Mouse (Mus musculus): ENCODE measurements around the gene Kit. TPM values are rescaled to one million over a fixed set of nuclear protein-coding genes. Genes with fewer than 3 reads are reported as not detected.

The Kit gene
- total RNA-seq (2014; rRNA removed) (31.8 and 36.3 TPM in 2 replicates), polyA plus RNA-seq (2015; fragmentation: Nextera tagmentation; extraction: Ambion mirVana) (17.8 and 24.8 TPM in 2 replicates)

- ATAC-seq, result peak; percentile 93
- Histone ChIP-seq H3K9ac (peak within 1 kb of the TSS; percentile 65), H3K36me3 (ENCODE audit: insufficient read depth) (no peaks in the 10 kb centered on the region), H3K4me1 (ENCODE audit: insufficient read depth) (no peaks in the 10 kb centered on the region), H3K9me3 (ENCODE audit: low read length) (no peaks in the 10 kb centered on the region), H3K27ac (ENCODE audit: low read depth, low read length) (peak within 1 kb of the TSS; percentile 59), H3K4me2 (ENCODE audit: low read depth) (peak within 1 kb of the TSS; percentile 100), H3K4me3 (ENCODE audit: low read depth, low read length) (peak within 1 kb of the TSS; percentile 60), H3K27me3 (ENCODE audit: insufficient read depth, low read length) (peaks cover 5% of the 10 kb centered on the region)
- TF ChIP-seq CTCF (IDR thresholded peaks at IDR 0.05; ENCODE audit: low read depth), result no peak; the same call in 1 of the 2 replicates
- WGBS, result 2% methylated on average over 64 of the region's 65 CpGs
- peak; percentile 84 for DNase-seq
These were observed at the start of gene Kit for GRCm38 (mm10) chr5:75574852-75575566. Gene Kit (plus strand): TSS chr5:75574916.

- Histone ChIP-seq H3K4me1 (ENCODE audit: insufficient read depth) (no peaks in the 10 kb centered on the region), H3K27ac (ENCODE audit: low read depth, low read length) (no peak overlapping the region), H3K9ac (no peak overlapping the region), H3K4me2 (ENCODE audit: low read depth) (no peak overlapping the region), H3K36me3 (ENCODE audit: insufficient read depth) (no peaks in the 10 kb centered on the region), H3K27me3 (ENCODE audit: insufficient read depth, low read length) (no peaks in the 10 kb centered on the region), H3K4me3 (ENCODE audit: low read depth, low read length) (no peak overlapping the region), H3K9me3 (ENCODE audit: low read length) (no peaks in the 10 kb centered on the region)
- ATAC-seq (no peak), DNase-seq (no peak)
- TF ChIP-seq CTCF (IDR thresholded peaks at IDR 0.05; ENCODE audit: low read depth), result no peak
- 82% methylated on average over 3 of the region's 3 CpGs for WGBS
These were observed 38.6 kb upstream of the Kit start for GRCm38 (mm10) chr5:75536156-75536555.

GRCm38 (mm10) chr5:75537717-75538116 lies 37.0 kb upstream of the Kit start:
- Histone ChIP-seq H3K9me3 (ENCODE audit: low read length) (no peaks in the 10 kb centered on the region), H3K4me2 (ENCODE audit: low read depth) (no peak overlapping the region), H3K9ac (no peak overlapping the region), H3K4me1 (ENCODE audit: insufficient read depth) (no peaks in the 10 kb centered on the region), H3K27ac (ENCODE audit: low read depth, low read length) (no peak overlapping the region), H3K4me3 (ENCODE audit: low read depth, low read length) (no peak overlapping the region), H3K27me3 (ENCODE audit: insufficient read depth, low read length) (no peaks in the 10 kb centered on the region), H3K36me3 (ENCODE audit: insufficient read depth) (no peaks in the 10 kb centered on the region)
- no peak for TF ChIP-seq CTCF (IDR thresholded peaks at IDR 0.05; ENCODE audit: low read depth)
- no peak for ATAC-seq
- 30% methylated on average over 4 of the region's 4 CpGs for WGBS
- DNase-seq, result no peak

GRCm38 (mm10) chr5:75538458-75538857 lies 36.3 kb upstream of the Kit start:
- 33% methylated on average over 4 of the region's 4 CpGs for WGBS
- no peak for ATAC-seq
- no peak overlapping the region for H3K27ac ChIP-seq (ENCODE audit: low read depth, low read length)
- H3K9ac ChIP-seq, result no peak overlapping the region
- no peak for DNase-seq
- no peaks in the 10 kb centered on the region for H3K9me3 ChIP-seq (ENCODE audit: low read length)
- no peaks in the 10 kb centered on the region for H3K27me3 ChIP-seq (ENCODE audit: insufficient read depth, low read length)
- H3K4me2 ChIP-seq (ENCODE audit: low read depth), result no peak overlapping the region
- H3K4me3 ChIP-seq (ENCODE audit: low read depth, low read length), result no peak overlapping the region
- no peaks in the 10 kb centered on the region for H3K4me1 ChIP-seq (ENCODE audit: insufficient read depth)
- no peak for TF ChIP-seq CTCF (IDR thresholded peaks at IDR 0.05; ENCODE audit: low read depth)
- H3K36me3 ChIP-seq (ENCODE audit: insufficient read depth), result no peaks in the 10 kb centered on the region

- H3K27ac ChIP-seq (ENCODE audit: low read depth, low read length), result no peak overlapping the region
- H3K9ac ChIP-seq, result no peak overlapping the region
- TF ChIP-seq CTCF (IDR thresholded peaks at IDR 0.05; ENCODE audit: low read depth), result no peak
- no peak overlapping the region for H3K4me2 ChIP-seq (ENCODE audit: low read depth)
- DNase-seq (no peak), ATAC-seq (no peak)
- WGBS, result 43% methylated on average over 6 of the region's 6 CpGs
- no peak overlapping the region for H3K4me3 ChIP-seq (ENCODE audit: low read depth, low read length)
- no peaks in the 10 kb centered on the region for H3K9me3 ChIP-seq (ENCODE audit: low read length)
- no peaks in the 10 kb centered on the region for H3K27me3 ChIP-seq (ENCODE audit: insufficient read depth, low read length)
- H3K36me3 ChIP-seq (ENCODE audit: insufficient read depth), result no peaks in the 10 kb centered on the region
- no peaks in the 10 kb centered on the region for H3K4me1 ChIP-seq (ENCODE audit: insufficient read depth)
These were observed 35.6 kb upstream of the Kit start for GRCm38 (mm10) chr5:75539098-75539497.

- Histone ChIP-seq H3K36me3 (ENCODE audit: insufficient read depth) (no peaks in the 10 kb centered on the region), H3K27me3 (ENCODE audit: insufficient read depth, low read length) (no peaks in the 10 kb centered on the region), H3K4me3 (ENCODE audit: low read depth, low read length) (no peak overlapping the region), H3K9me3 (ENCODE audit: low read length) (no peaks in the 10 kb centered on the region), H3K9ac (no peak overlapping the region), H3K27ac (ENCODE audit: low read depth, low read length) (no peak overlapping the region), H3K4me1 (ENCODE audit: insufficient read depth) (no peaks in the 10 kb centered on the region), H3K4me2 (ENCODE audit: low read depth) (no peak overlapping the region)
- ATAC-seq (no peak), DNase-seq (no peak)
- 85% methylated on average over 3 of the region's 3 CpGs for WGBS
- no peak for TF ChIP-seq CTCF (IDR thresholded peaks at IDR 0.05; ENCODE audit: low read depth)
These were observed 31.0 kb upstream of the Kit start for GRCm38 (mm10) chr5:75543757-75544156.

- DNase-seq, result no peak
These were observed 30.0 kb upstream of the Kit start for GRCm38 (mm10) chr5:75544472-75545264.

More at GRCm38 (mm10) chr5:75544472-75545264, 30.0 kb upstream of the Kit start:
- H3K4me1 ChIP-seq (ENCODE audit: insufficient read depth), result no peaks in the 10 kb centered on the region
- no peaks in the 10 kb centered on the region for H3K27me3 ChIP-seq (ENCODE audit: insufficient read depth, low read length)
- H3K4me2 ChIP-seq (ENCODE audit: low read depth), result no peak overlapping the region
- TF ChIP-seq CTCF (IDR thresholded peaks at IDR 0.05; ENCODE audit: low read depth), result no peak
- ATAC-seq, result no peak
- no peak overlapping the region for H3K9ac ChIP-seq
- H3K36me3 ChIP-seq (ENCODE audit: insufficient read depth), result no peaks in the 10 kb centered on the region
- no peak overlapping the region for H3K27ac ChIP-seq (ENCODE audit: low read depth, low read length)
- 85% methylated on average over 14 of the region's 14 CpGs for WGBS
- H3K9me3 ChIP-seq (ENCODE audit: low read length), result no peaks in the 10 kb centered on the region
- no peak overlapping the region for H3K4me3 ChIP-seq (ENCODE audit: low read depth, low read length)

Data from forebrain, postnatal 0 days (tissue).